Mouse (Mus musculus): Measurements from ENCODE around the gene Micu1. TPM values are rescaled to one million over a fixed set of nuclear protein-coding genes. Genes with fewer than 3 reads are reported as not detected.

The Micu1 gene
- polyA plus RNA-seq, 1 experiment from 2014 or later = 72.3 TPM

DNA sequence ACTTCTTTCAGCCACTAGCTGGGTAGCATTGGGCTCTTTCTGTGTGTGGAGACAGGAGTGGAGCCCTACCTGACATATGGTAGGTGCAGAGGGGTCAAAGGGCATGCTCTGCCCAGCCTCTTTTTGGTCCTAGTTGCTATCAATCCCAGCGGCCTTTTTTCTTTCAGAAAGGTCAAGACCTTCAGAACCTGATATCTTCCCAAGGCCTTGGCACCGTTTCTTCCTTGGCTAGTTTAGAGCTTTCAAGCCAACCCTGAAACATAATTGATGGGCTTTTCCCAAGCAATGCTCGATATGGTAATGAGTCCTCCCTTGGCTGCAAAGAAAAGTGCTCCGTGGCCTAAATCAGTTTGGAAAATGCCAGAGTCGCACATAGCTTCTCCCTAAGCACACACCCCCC is 140.8 kb downstream of the Micu1 start:
- WGBS = 39% methylated on average over 5 of the region's 5 CpGs
- no peaks in the 10 kb centered on the region; the same call in 1 of the 2 replicates for H3K36me3 ChIP-seq

DNA sequence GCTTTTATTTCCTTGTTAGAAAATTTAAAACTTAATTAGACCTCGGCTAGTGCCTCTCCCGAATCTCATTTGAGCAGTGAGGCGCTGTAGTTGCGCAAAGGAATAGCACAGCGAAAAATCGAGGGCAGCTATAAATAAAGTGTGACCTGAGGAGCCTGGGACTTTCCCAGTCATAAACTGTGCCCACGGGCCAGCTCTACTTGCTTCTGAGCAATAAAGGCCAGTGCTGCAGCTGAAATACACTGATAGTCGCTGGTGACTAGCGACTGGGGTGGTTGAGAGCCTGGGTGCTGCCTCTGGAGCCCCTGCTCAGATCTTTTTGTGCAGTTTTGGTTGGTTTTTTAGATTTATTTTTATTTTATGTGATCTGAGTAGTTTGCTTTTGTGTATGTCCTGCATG is 142.4 kb downstream of the Micu1 start:
- H3K4me3 ChIP-seq = no peak overlapping the region
- ATAC-seq (ENCODE audit: borderline replicate concordance, extremely low read depth, low FRiP score, low TSS enrichment) = no peak
- no peak overlapping the region for H3K27ac ChIP-seq
- 74% methylated on average over 9 of the region's 9 CpGs for WGBS
- H3K4me2 ChIP-seq = no peak overlapping the region
- no peaks in the 10 kb centered on the region for H3K27me3 ChIP-seq
- H3K9me3 ChIP-seq = no peaks in the 10 kb centered on the region
- H3K36me3 ChIP-seq = no peaks in the 10 kb centered on the region; the same call in 1 of the 2 replicates
- no peaks in the 10 kb centered on the region for H3K4me1 ChIP-seq
- H3K9ac ChIP-seq = no peak overlapping the region

More for the DNA sequence above, 140.8 kb downstream of the Micu1 start:
- no peaks in the 10 kb centered on the region for H3K27me3 ChIP-seq
- H3K4me1 ChIP-seq = no peaks in the 10 kb centered on the region
- H3K4me2 ChIP-seq = no peak overlapping the region
- no peak for ATAC-seq (ENCODE audit: borderline replicate concordance, extremely low read depth, low FRiP score, low TSS enrichment)
- H3K9ac ChIP-seq = no peak overlapping the region
- H3K9me3 ChIP-seq = no peaks in the 10 kb centered on the region
- no peak overlapping the region for H3K4me3 ChIP-seq
- H3K27ac ChIP-seq = no peak overlapping the region

GRCm38 (mm10) chr10:59846416-59846815 is 144.1 kb downstream of the Micu1 start:
- no peak overlapping the region for H3K27ac ChIP-seq
- H3K4me3 ChIP-seq = no peak overlapping the region
- ATAC-seq (ENCODE audit: borderline replicate concordance, extremely low read depth, low FRiP score, low TSS enrichment) = no peak
- no peak overlapping the region for H3K4me2 ChIP-seq
- no peak overlapping the region for H3K9ac ChIP-seq
- no peaks in the 10 kb centered on the region for H3K36me3 ChIP-seq
- WGBS = 64% methylated on average over 6 of the region's 6 CpGs
- no peaks in the 10 kb centered on the region for H3K9me3 ChIP-seq
- H3K27me3 ChIP-seq = no peaks in the 10 kb centered on the region
- no peaks in the 10 kb centered on the region for H3K4me1 ChIP-seq

GRCm38 (mm10) chr10:59848079-59848877 is 146.0 kb downstream of the Micu1 start:
- ATAC-seq (ENCODE audit: borderline replicate concordance, extremely low read depth, low FRiP score, low TSS enrichment) = no peak
- H3K27ac ChIP-seq = no peak overlapping the region

GRCm38 (mm10) chr10:59848953-59849352 is 146.7 kb downstream of the Micu1 start:
- Histone ChIP-seq H3K4me2 (no peak overlapping the region), H3K4me1 (no peaks in the 10 kb centered on the region), H3K4me3 (no peak overlapping the region), H3K9me3 (no peaks in the 10 kb centered on the region), H3K27ac (no peak overlapping the region), H3K9ac (no peak overlapping the region), H3K27me3 (no peaks in the 10 kb centered on the region), H3K36me3 (no peaks in the 10 kb centered on the region)
- ATAC-seq (ENCODE audit: borderline replicate concordance, extremely low read depth, low FRiP score, low TSS enrichment) = no peak
- WGBS = 64% methylated on average over 9 of the region's 9 CpGs

More at GRCm38 (mm10) chr10:59848079-59848877, 146.0 kb downstream of the Micu1 start:
- H3K4me2 ChIP-seq = no peak overlapping the region
- WGBS = 76% methylated on average over 11 of the region's 11 CpGs
- H3K27me3 ChIP-seq = no peaks in the 10 kb centered on the region
- no peaks in the 10 kb centered on the region for H3K4me1 ChIP-seq
- no peaks in the 10 kb centered on the region for H3K36me3 ChIP-seq
- no peaks in the 10 kb centered on the region for H3K9me3 ChIP-seq
- no peak overlapping the region for H3K9ac ChIP-seq
- H3K4me3 ChIP-seq = no peak overlapping the region

DNA sequence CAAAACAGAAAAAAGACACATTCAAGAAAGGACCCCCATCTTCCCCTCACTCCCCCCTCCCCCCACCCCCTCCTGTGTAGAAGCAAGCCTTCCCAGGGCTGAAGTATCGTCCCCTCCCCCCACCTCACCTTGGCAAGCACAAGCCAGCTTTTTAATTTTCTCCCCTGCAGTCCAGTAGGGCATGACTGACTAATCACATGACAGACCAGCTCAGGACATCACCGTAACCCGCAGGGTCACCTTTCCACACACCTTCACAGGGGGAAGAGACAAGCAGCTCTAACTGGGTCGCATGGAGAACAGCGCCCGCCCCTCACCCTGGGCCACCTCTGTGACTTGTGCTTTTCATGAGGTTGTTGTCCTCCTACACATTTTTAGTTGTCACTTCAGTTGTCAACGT is 147.1 kb downstream of the Micu1 start:
- no peak; the same call in 1 of the 2 replicates for ATAC-seq (ENCODE audit: borderline replicate concordance, extremely low read depth, low FRiP score, low TSS enrichment)
- H3K4me2 ChIP-seq = no peak overlapping the region

DNA sequence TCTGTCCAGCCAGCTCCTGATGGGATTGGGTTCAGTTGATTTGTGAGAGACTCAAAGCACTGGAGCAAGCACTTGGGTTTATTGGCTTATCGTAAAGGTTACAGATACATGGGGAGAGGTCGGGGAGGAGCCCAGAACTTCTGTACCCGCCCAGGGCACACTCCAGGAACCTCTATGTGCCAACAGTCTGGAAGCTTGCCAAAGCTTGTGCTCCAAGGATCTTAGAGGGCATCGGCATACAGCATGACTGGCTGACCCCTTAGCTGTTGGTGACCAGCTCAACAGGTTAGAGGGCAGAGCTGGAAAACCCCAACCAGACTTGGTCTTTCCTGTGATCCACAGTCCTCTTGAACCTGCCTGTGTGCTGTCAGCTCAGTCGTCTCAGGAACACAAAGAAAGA is 154.9 kb downstream of the Micu1 start:
- no peaks in the 10 kb centered on the region for H3K36me3 ChIP-seq
- no peaks in the 10 kb centered on the region for H3K27me3 ChIP-seq
- H3K4me3 ChIP-seq = no peak overlapping the region
- 78% methylated on average over 5 of the region's 5 CpGs for WGBS
- ATAC-seq (ENCODE audit: borderline replicate concordance, extremely low read depth, low FRiP score, low TSS enrichment) = no peak
- H3K27ac ChIP-seq = no peak overlapping the region
- H3K9ac ChIP-seq = no peak overlapping the region
- no peak overlapping the region for H3K4me2 ChIP-seq
- no peaks in the 10 kb centered on the region for H3K4me1 ChIP-seq
- H3K9me3 ChIP-seq = no peaks in the 10 kb centered on the region

More for the DNA sequence above, 147.1 kb downstream of the Micu1 start:
- H3K9ac ChIP-seq = no peak overlapping the region
- no peaks in the 10 kb centered on the region for H3K27me3 ChIP-seq
- no peak overlapping the region for H3K4me3 ChIP-seq
- no peaks in the 10 kb centered on the region for H3K4me1 ChIP-seq
- WGBS = 71% methylated on average over 7 of the region's 7 CpGs
- H3K36me3 ChIP-seq = no peaks in the 10 kb centered on the region
- no peaks in the 10 kb centered on the region for H3K9me3 ChIP-seq
- H3K27ac ChIP-seq = no peak overlapping the region

DNA sequence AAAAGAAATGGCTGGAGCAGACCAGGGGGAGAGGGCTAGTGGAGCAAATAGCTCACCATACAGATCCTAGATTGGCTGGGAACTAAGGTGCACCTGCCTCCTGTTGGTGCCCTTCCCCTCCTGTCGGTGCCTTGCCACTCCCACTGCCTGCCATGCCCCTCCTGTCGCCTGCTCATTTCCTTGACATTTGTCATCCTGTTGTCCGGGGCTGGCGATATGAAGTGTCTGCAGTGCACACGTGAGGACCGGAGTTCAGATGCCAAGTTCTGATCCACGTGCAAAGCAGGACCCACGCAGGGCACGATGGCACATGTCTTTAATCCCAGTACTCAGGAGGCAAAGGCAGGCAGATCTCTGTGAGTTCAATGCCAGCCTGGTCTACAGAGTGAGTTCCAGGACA is 158.4 kb downstream of the Micu1 start:
- no peak overlapping the region for H3K4me2 ChIP-seq
- H3K4me1 ChIP-seq = 0 out of 2 replicates have a peak, but pooled peaks cover 7% of the 10 kb centered on the region
- H3K36me3 ChIP-seq = no peaks in the 10 kb centered on the region
- H3K9ac ChIP-seq = no peak overlapping the region
- ATAC-seq (ENCODE audit: borderline replicate concordance, extremely low read depth, low FRiP score, low TSS enrichment) = no peak
- H3K27ac ChIP-seq = no peak overlapping the region
- H3K4me3 ChIP-seq = no peak overlapping the region
- H3K9me3 ChIP-seq = no peaks in the 10 kb centered on the region
- 55% methylated on average over 9 of the region's 9 CpGs for WGBS
- no peaks in the 10 kb centered on the region for H3K27me3 ChIP-seq

DNA sequence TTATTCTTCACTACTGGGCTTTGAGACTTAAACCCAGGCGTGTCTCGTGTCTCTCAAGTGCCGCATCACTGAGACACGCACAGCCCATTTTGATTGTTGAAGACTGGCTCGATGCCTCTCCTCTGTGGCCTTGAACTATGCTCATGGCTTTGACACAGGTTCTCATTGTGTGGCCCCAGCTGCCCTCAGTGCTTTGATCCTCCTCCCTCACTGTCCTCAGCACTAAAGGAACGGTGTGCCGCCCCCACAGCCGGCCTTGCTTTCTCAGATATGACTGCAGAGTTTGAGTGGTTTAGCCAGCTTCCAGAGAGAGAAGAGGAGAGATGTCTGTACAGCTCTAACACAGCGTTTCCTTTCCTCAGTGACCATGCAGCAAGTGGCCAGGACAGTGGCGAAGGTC is 158.9 kb downstream of the Micu1 start:
- H3K36me3 ChIP-seq = no peaks in the 10 kb centered on the region
- H3K4me3 ChIP-seq = no peak overlapping the region
- WGBS = 77% methylated on average over 10 of the region's 10 CpGs
- H3K27ac ChIP-seq = no peak overlapping the region
- no peak for ATAC-seq (ENCODE audit: borderline replicate concordance, extremely low read depth, low FRiP score, low TSS enrichment)
- H3K4me2 ChIP-seq = no peak overlapping the region
- no peaks in the 10 kb centered on the region for H3K9me3 ChIP-seq
- H3K27me3 ChIP-seq = no peaks in the 10 kb centered on the region
- no peak overlapping the region for H3K9ac ChIP-seq
- H3K4me1 ChIP-seq = 0 out of 2 replicates have a peak, but pooled peaks cover 7% of the 10 kb centered on the region

GRCm38 (mm10) chr10:59862816-59863440 is 160.7 kb downstream of the Micu1 start:
- ATAC-seq (ENCODE audit: borderline replicate concordance, extremely low read depth, low FRiP score, low TSS enrichment) = no peak
- H3K4me2 ChIP-seq = no peak overlapping the region
- H3K27ac ChIP-seq = no peak overlapping the region
- 0 out of 2 replicates have a peak, but pooled peaks cover 7% of the 10 kb centered on the region for H3K4me1 ChIP-seq
- no peaks in the 10 kb centered on the region for H3K9me3 ChIP-seq
- no peaks in the 10 kb centered on the region for H3K27me3 ChIP-seq
- H3K36me3 ChIP-seq = no peaks in the 10 kb centered on the region
- WGBS = 77% methylated on average over 6 of the region's 6 CpGs
- H3K9ac ChIP-seq = no peak overlapping the region
- H3K4me3 ChIP-seq = no peak overlapping the region

DNA sequence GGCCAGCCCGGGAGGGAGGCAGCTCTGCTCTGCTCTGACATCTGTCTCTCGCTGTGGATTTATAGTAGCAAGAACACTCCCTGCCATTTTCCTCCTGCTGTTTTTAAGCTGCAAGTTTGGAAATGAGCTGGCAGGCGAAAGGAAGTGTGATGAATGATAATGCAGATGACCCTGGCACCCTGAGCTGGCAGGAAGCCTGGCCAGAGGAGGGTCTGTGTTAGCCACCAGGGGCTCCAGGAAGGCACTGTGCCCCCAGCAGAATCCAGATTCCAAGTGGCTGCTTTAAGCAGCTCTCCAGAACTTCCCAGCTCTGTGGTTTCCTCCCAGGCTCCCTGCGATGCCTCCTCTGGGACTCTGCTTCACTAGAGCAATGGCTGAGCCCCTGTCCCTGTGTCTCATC is 161.3 kb downstream of the Micu1 start:
- Histone ChIP-seq H3K4me2 (no peak overlapping the region), H3K4me1 (0 out of 2 replicates have a peak, but pooled peaks cover 7% of the 10 kb centered on the region), H3K9ac (no peak overlapping the region), H3K36me3 (no peaks in the 10 kb centered on the region), H3K27me3 (no peaks in the 10 kb centered on the region), H3K9me3 (no peaks in the 10 kb centered on the region), H3K27ac (no peak overlapping the region), H3K4me3 (no peak overlapping the region)
- WGBS = 44% methylated on average over 4 of the region's 4 CpGs
- ATAC-seq (ENCODE audit: borderline replicate concordance, extremely low read depth, low FRiP score, low TSS enrichment) = no peak

GRCm38 (mm10) chr10:59864232-59864875 is 162.1 kb downstream of the Micu1 start:
- Histone ChIP-seq H3K9me3 (no peaks in the 10 kb centered on the region), H3K27ac (no peak overlapping the region), H3K4me2 (no peak overlapping the region), H3K27me3 (no peaks in the 10 kb centered on the region), H3K36me3 (no peaks in the 10 kb centered on the region), H3K9ac (no peak overlapping the region), H3K4me3 (no peak overlapping the region), H3K4me1 (0 out of 2 replicates have a peak, but pooled peaks cover 7% of the 10 kb centered on the region)
- 69% methylated on average over 19 of the region's 19 CpGs for WGBS
- no peak for ATAC-seq (ENCODE audit: borderline replicate concordance, extremely low read depth, low FRiP score, low TSS enrichment)

All from lung, embryonic 15.5 days (tissue).